Mouse (Mus musculus): ENCODE results near the gene Snu13.

DNA sequence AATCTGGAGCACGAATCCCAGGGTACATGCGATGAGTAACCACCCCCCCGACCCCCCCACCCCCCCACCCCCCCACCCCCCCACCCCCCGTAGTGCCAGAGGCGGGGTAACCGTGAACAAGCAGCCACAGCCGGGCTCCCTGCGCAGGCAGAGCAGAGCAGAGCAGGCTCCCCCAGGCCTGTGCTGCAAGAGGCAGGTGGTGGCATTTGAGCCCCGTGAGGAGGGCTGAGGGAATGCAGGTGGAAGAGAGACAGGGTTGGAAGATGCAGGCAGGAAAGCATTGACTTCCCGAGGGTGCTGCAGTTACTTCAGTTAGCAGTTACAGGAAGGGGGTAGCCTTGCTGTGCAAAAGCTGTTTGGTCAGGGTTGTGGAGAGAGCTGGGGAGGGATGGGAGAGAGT lies 39.9 kb upstream of the Snu13 start:
- TF ChIP-seq CTCF (IDR thresholded peaks at IDR 0.05; ENCODE audit: insufficient read depth, low read depth, low read length) (0 out of 2 replicates have a peak, but pooled peaks have one; percentile 9), POLR2A (IDR thresholded peaks at IDR 0.05; ENCODE audit: insufficient read depth, low read depth, low read length) (no peak)
